Mouse (Mus musculus) limb, embryonic 14.5 days (tissue): ENCODE measurements around the gene Pygm. TPM values are rescaled to one million over a fixed set of nuclear protein-coding genes. Genes with fewer than 3 reads are reported as not detected.

ENCODE experiments used
- ATAC-seq: fragments of 200-750 bp; cut with Nextera tagmentation; 2 replicates; pipeline ENCODE4 v1.8.0; 2017; ENCODE audit warnings: low read depth, moderate number of reproducible peaks, moderate TSS enrichment; ENCODE audit not compliant: low FRiP score
- DNase-seq: peaks from one replicate; pipeline ENCODE4 v3.0.0-alpha.2; 2015; ENCODE audit warnings: low spot score
- H3K27ac ChIP-seq: fragments of 300-500 bp; sonication (generic); replicated peaks from 2 replicates; pipeline ENCODE4 v1.5.1; 2014; ENCODE audit warnings: low read depth, mild to moderate bottlenecking, low read length, moderate library complexity, mixed read lengths
- H3K27me3 ChIP-seq: fragments of 300-500 bp; sonication (generic); 2 replicates; pipeline ENCODE4 v1.6.1; 2014; ENCODE audit warnings: low read length, mixed read lengths; ENCODE audit not compliant: control insufficient read depth, insufficient read depth
- H3K36me3 ChIP-seq: fragments of 300-500 bp; sonication (generic); 2 replicates; pipeline ENCODE4 v1.6.1; 2014; ENCODE audit warnings: mild to moderate bottlenecking, low read length, moderate library complexity, mixed read lengths; ENCODE audit not compliant: control insufficient read depth, insufficient read depth
- H3K4me1 ChIP-seq: fragments of 300-500 bp; sonication (generic); 2 replicates; pipeline ENCODE4 v1.6.1; 2014; ENCODE audit warnings: antibody characterized with exemption, low read length, mixed read lengths; ENCODE audit not compliant: control insufficient read depth, insufficient read depth
- H3K4me2 ChIP-seq: fragments of 300-500 bp; sonication (generic); replicated peaks from 2 replicates; pipeline ENCODE4 v1.6.1; 2014; ENCODE audit warnings: low read depth, mild to moderate bottlenecking, low read length, moderate library complexity; ENCODE audit not compliant: severe bottlenecking
- H3K4me3 ChIP-seq: fragments of 300-500 bp; sonication (generic); replicated peaks from 2 replicates; pipeline ENCODE4 v1.5.1; 2014; ENCODE audit warnings: low read length
- H3K9ac ChIP-seq: fragments of 300-500 bp; sonication (generic); 2 replicates; pipeline ENCODE4 v1.6.1; 2014; ENCODE audit warnings: mild to moderate bottlenecking, low read depth, low read length, moderate library complexity; ENCODE audit not compliant: severe bottlenecking
- H3K9me3 ChIP-seq: fragments of 300-500 bp; sonication (generic); 2 replicates; pipeline ENCODE4 v1.6.1; 2016; ENCODE audit warnings: low read length; ENCODE audit not compliant: control insufficient read depth
- POLR2A ChIP-seq: fragments of 200-500 bp; IDR thresholded peaks from 2 replicates; pipeline ENCODE4 v1.8.0; 2012; ENCODE audit warnings: inconsistent platforms, mild to moderate bottlenecking, moderate library complexity, borderline replicate concordance; ENCODE audit not compliant: insufficient read depth, insufficient read length; ENCODE audit errors: extremely low read depth
- WGBS: fragments of 180-500 bp; shearing (Covaris S2); extraction: QIAGEN DNeasy Blood & Tissue Kit; methylation state at CpG from one replicate; pipeline ENCODE4 v1.1.7; 2014; 5-methylcytosine and 5-hydroxymethylcytosine counted together
- polyA plus RNA-seq, 2 experiments: library from polyadenylated mRNA; depleted of rRNA in 1 of 2; stranded (reverse) in 1 of 2; unstranded in 1 of 2; fragments of >200 nt; fragmentation: Nextera tagmentation in 1 of 2; extraction: Ambion mirVana in 1 of 2; gene quantifications; 2 replicates each; pipeline versions ENCODE4 v1.2.1 to v1.2.3; 2012 to 2014

Gene Pygm
- polyA plus RNA-seq, 2 experiments = 22.8 to 23.9 TPM

GRCm38 (mm10) chr19:6354030-6354429 is 30.2 kb upstream of the Pygm start:
- no peaks in the 10 kb centered on the region for H3K27me3 ChIP-seq
- H3K4me2 ChIP-seq = no peak overlapping the region
- no peak for DNase-seq
- ATAC-seq = no peak
- H3K9me3 ChIP-seq = no peaks in the 10 kb centered on the region
- no peak overlapping the region for H3K9ac ChIP-seq
- no peaks in the 10 kb centered on the region for H3K4me1 ChIP-seq
- 80% methylated on average over 7 of the region's 7 CpGs for WGBS
- no peak overlapping the region for H3K27ac ChIP-seq
- H3K36me3 ChIP-seq = peaks cover 27% of the 10 kb centered on the region
- TF ChIP-seq POLR2A = no peak
- no peak overlapping the region for H3K4me3 ChIP-seq

- H3K27ac ChIP-seq = no peak overlapping the region
- no peaks in the 10 kb centered on the region for H3K27me3 ChIP-seq
- ATAC-seq (no peak), DNase-seq (no peak)
- no peak overlapping the region for H3K4me3 ChIP-seq
- H3K9ac ChIP-seq = no peak overlapping the region
- peaks cover 17% of the 10 kb centered on the region for H3K36me3 ChIP-seq
- TF ChIP-seq POLR2A = no peak
- no peaks in the 10 kb centered on the region for H3K9me3 ChIP-seq
- H3K4me2 ChIP-seq = no peak overlapping the region
- 93% methylated on average over 3 of the region's 3 CpGs for WGBS
- H3K4me1 ChIP-seq = peaks cover 13% of the 10 kb centered on the region
These were observed 22.9 kb upstream of the Pygm start for GRCm38 (mm10) chr19:6361291-6361690.

- H3K36me3 ChIP-seq = peaks cover 35% of the 10 kb centered on the region
These were observed 21.1 kb upstream of the Pygm start for GRCm38 (mm10) chr19:6363091-6363410.

GRCm38 (mm10) chr19:6363411-6364240 is 20.6 kb upstream of the Pygm start, which contains the start of gene Sf1:
Sf1 (plus strand) TSS chr19:6363690.
- peaks cover 41% of the 10 kb centered on the region for H3K36me3 ChIP-seq

More at GRCm38 (mm10) chr19:6363091-6363410, 21.1 kb upstream of the Pygm start:
- H3K27ac ChIP-seq = peak overlapping the region; percentile 98
- H3K9ac ChIP-seq = peak overlapping the region; percentile 31; the same call in 1 of the 2 replicates
- WGBS = under 1% methylated on average over 11 of the region's 11 CpGs
- H3K4me1 ChIP-seq = peaks cover 13% of the 10 kb centered on the region
- no peaks in the 10 kb centered on the region for H3K27me3 ChIP-seq
- TF ChIP-seq POLR2A = no peak
- peak overlapping the region; percentile 100 for H3K4me3 ChIP-seq
- no peak for ATAC-seq
- H3K4me2 ChIP-seq = peak overlapping the region; percentile 56
- no peaks in the 10 kb centered on the region for H3K9me3 ChIP-seq
- DNase-seq = no peak

GRCm38 (mm10) chr19:6364317-6364725 is 19.9 kb upstream of the Pygm start:
- peaks cover 47% of the 10 kb centered on the region for H3K36me3 ChIP-seq
- H3K9ac ChIP-seq = peak overlapping the region; percentile 99
- H3K27me3 ChIP-seq = no peaks in the 10 kb centered on the region
- 0 out of 2 replicates have a peak, but pooled peaks have one; percentile 12 for TF ChIP-seq POLR2A
- peak overlapping the region; percentile 98 for H3K27ac ChIP-seq
- H3K4me1 ChIP-seq = peaks cover 13% of the 10 kb centered on the region
- no peaks in the 10 kb centered on the region for H3K9me3 ChIP-seq
- H3K4me3 ChIP-seq = peak overlapping the region; percentile 100
- H3K4me2 ChIP-seq = peak overlapping the region; percentile 94
- no peak for ATAC-seq
- peak; percentile 86 for DNase-seq
- 0% methylated on average over 38 of the region's 55 CpGs for WGBS

More at GRCm38 (mm10) chr19:6363411-6364240, 20.6 kb upstream of the Pygm start, which contains the start of gene Sf1:
- H3K9ac ChIP-seq = peak within 1 kb of the TSS; percentile 99
- H3K4me3 ChIP-seq = peak within 1 kb of the TSS; percentile 100
- 0 out of 2 replicates have a peak, but pooled peaks have one; percentile 69 for TF ChIP-seq POLR2A
- peak within 1 kb of the TSS; percentile 94 for H3K4me2 ChIP-seq
- ATAC-seq (peak; percentile 98), DNase-seq (peak; percentile 100)
- WGBS = under 1% methylated on average over 81 of the region's 85 CpGs
- H3K4me1 ChIP-seq = peaks cover 13% of the 10 kb centered on the region
- H3K27me3 ChIP-seq = no peaks in the 10 kb centered on the region
- H3K9me3 ChIP-seq = no peaks in the 10 kb centered on the region
- H3K27ac ChIP-seq = peak within 1 kb of the TSS; percentile 98
